Mouse (Mus musculus) liver, embryonic 14.5 days (tissue): ENCODE measurements around the gene Repin1. TPM values are rescaled to one million over a fixed set of nuclear protein-coding genes. Genes with fewer than 3 reads are reported as not detected.

Source experiments
- ATAC-seq: fragments of 200-750 bp; cut with Nextera tagmentation; 2 replicates; pipeline ENCODE4 v1.8.0; 2017; ENCODE audit warnings: moderate number of reproducible peaks, mild to moderate bottlenecking, moderate library complexity; ENCODE audit not compliant: insufficient read depth
- DNase-seq, 3 experiments: peaks; one replicate each; pipeline ENCODE4 v3.0.0-alpha.2; 2012 to 2013; ENCODE audit warnings: low read depth in 3 of 3, low spot score in 3 of 3
- H3K27ac ChIP-seq: fragments of 300-500 bp; sonication (generic); 2 replicates; pipeline ENCODE4 v1.5.1; 2014; ENCODE audit warnings: moderate library complexity, mild to moderate bottlenecking, control low read depth, inconsistent platforms
- H3K27me3 ChIP-seq: fragments of 300-500 bp; sonication (generic); 2 replicates; pipeline ENCODE4 v1.6.1; 2014; ENCODE audit warnings: mild to moderate bottlenecking, low read length, moderate library complexity; ENCODE audit not compliant: control insufficient read depth, insufficient read depth
- H3K36me3 ChIP-seq: fragments of 300-500 bp; sonication (generic); replicated peaks from 2 replicates; pipeline ENCODE4 v1.6.1; 2014; ENCODE audit warnings: low read depth; ENCODE audit not compliant: control insufficient read depth, insufficient read depth
- H3K4me1 ChIP-seq, 2 experiments: fragments of 200-500 bp in 1 of 2; fragments of 300-500 bp in 1 of 2; sonication (generic) in 1 of 2; replicated peaks; 2 replicates each; pipeline ENCODE4 v1.6.1; 2012 to 2014; ENCODE audit warnings: antibody characterized with exemption in 1 of 2, inconsistent platforms in 1 of 2, low read length in 1 of 2; ENCODE audit not compliant: control insufficient read depth in 2 of 2, insufficient read depth in 2 of 2
- H3K4me2 ChIP-seq: fragments of 300-500 bp; sonication (generic); 2 replicates; pipeline ENCODE4 v1.6.1; 2014; ENCODE audit warnings: low read depth, mild to moderate bottlenecking, control low read depth, moderate library complexity
- H3K4me3 ChIP-seq, 2 experiments: fragments of 200-500 bp in 1 of 2; fragments of 300-500 bp in 1 of 2; sonication (generic) in 1 of 2; 2 replicates each; pipeline ENCODE4 v1.5.1; 2012 to 2014; ENCODE audit warnings: low read depth in 2 of 2, low read length in 2 of 2, mild to moderate bottlenecking in 2 of 2, control low read depth in 1 of 2, inconsistent platforms in 1 of 2, moderate library complexity in 1 of 2; ENCODE audit not compliant: insufficient read depth in 1 of 2
- H3K9ac ChIP-seq: fragments of 300-500 bp; sonication (generic); replicated peaks from 2 replicates; pipeline ENCODE4 v1.6.1; 2014; ENCODE audit warnings: mild to moderate bottlenecking, control low read depth, moderate library complexity
- H3K9me3 ChIP-seq: fragments of 300-500 bp; sonication (generic); 2 replicates; pipeline ENCODE4 v1.6.1; 2016; ENCODE audit warnings: low read length, mixed read lengths; ENCODE audit not compliant: control insufficient read depth
- CTCF ChIP-seq: IDR thresholded peaks from 2 replicates; pipeline ENCODE4 v1.5.1; 2016; ENCODE audit warnings: antibody characterized with exemption, low read depth, control low read depth
- EP300 ChIP-seq: IDR thresholded peaks from 2 replicates; pipeline ENCODE4 v1.6.1; 2016; ENCODE audit warnings: antibody characterized with exemption, low read depth
- WGBS: fragments of 180-500 bp; shearing (Covaris S2); extraction: QIAGEN DNeasy Blood & Tissue Kit; methylation state at CpG from one replicate; pipeline ENCODE4 v1.1.7; 2014; ENCODE audit not compliant: insufficient replicate concordance; 5-methylcytosine and 5-hydroxymethylcytosine counted together
- polyA plus RNA-seq, 2 experiments: library from polyadenylated mRNA; depleted of rRNA in 1 of 2; stranded (reverse) in 1 of 2; unstranded in 1 of 2; fragments of >200 nt; fragmentation: Nextera tagmentation in 1 of 2; extraction: Ambion mirVana in 1 of 2; gene quantifications; 2 replicates each; pipeline versions ENCODE4 v1.2.1 to v1.2.3; 2012 to 2014

The Repin1 gene
- polyA plus RNA-seq, 2 experiments, result 6.3 to 7.1 TPM

DNA sequence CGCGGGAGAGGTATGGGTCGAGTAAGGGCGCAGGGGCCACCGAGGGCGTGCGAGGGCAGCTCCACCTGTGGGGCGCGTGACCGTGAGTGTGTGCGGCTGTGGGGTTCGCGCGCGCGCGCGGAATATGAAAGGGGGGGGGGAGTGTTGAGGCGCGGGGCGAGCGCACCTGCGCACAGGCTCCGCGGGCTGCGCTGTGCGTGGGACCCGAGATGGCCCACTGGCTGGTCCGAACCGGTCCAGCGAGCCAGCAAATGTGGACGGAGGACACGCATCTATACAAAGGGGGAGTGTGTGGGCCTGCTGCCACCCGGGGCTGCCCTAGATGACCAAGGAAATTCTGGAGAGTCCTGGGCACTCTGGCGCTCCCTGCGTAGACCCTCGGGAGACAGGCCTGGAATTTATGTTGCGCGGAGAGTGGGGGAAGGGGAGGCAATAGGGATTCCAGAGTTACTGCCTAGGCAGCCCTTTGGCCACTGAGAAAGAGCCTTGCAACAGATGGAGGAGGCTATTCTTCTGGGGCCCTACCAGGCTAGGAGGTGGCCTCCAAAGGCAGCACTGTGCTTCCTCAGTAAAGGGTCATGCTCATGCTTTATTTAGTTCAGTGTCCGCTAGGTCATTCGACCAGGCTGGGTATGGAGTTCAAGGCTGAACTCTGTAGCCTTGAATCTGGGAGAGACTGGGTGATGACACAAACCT lies 508 bp downstream of the Repin1 start:
- DNase-seq, result no peak
- H3K27ac ChIP-seq, result no peak overlapping the region
- H3K4me1 ChIP-seq, result 0 out of 4 replicates have a peak, but pooled peaks cover 0 to 3% of the 10 kb centered on the region in 2 experiments
- H3K9ac ChIP-seq, result peak overlapping the region; percentile 56
- no peak for TF ChIP-seq EP300
- TF ChIP-seq CTCF, result no peak
- WGBS, result 1% methylated on average over 39 of the region's 41 CpGs
- peak overlapping the region; percentile 66 for H3K4me2 ChIP-seq
- ATAC-seq, result peak; percentile 40
- no peaks in the 10 kb centered on the region; the same call in 1 of the 2 replicates for H3K9me3 ChIP-seq
- no peaks in the 10 kb centered on the region; the same call in 1 of the 2 replicates for H3K36me3 ChIP-seq
- H3K4me3 ChIP-seq, result peak overlapping the region; percentile 61 to 62
- H3K27me3 ChIP-seq, result no peaks in the 10 kb centered on the region

DNA sequence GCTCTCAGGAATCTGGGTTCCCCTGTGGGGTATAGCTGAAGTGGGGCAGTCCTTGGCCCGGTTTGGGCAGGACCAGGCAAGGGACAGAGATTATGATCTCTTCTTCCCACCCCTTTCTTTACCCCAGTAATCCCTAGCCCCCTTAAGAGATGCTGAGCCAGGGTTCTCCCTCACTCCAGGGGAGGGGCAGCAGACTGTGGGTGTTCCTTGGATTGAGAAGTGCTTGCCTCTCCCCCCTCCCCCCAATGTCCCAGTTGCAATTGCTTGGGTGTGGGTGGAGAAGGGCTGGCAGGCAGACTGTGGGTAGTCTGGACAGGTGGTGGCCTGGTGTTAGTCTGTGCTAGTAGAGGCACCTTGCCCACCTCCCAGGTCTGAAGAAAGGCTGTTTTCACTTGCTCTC lies 1.6 kb downstream of the Repin1 start:
- H3K9ac ChIP-seq, result no peak overlapping the region
- ATAC-seq, result no peak
- H3K4me1 ChIP-seq, result 0 out of 4 replicates have a peak, but pooled peaks cover 0 to 3% of the 10 kb centered on the region in 2 experiments
- H3K4me2 ChIP-seq, result peak overlapping the region; percentile 66
- DNase-seq, result no peak
- H3K4me3 ChIP-seq, result no peak overlapping the region; a peak in 1 of 4 replicates
- TF ChIP-seq EP300 (no peak), CTCF (no peak)
- H3K27me3 ChIP-seq, result no peaks in the 10 kb centered on the region
- no peak overlapping the region for H3K27ac ChIP-seq
- no peaks in the 10 kb centered on the region; the same call in 1 of the 2 replicates for H3K36me3 ChIP-seq
- no peaks in the 10 kb centered on the region; the same call in 1 of the 2 replicates for H3K9me3 ChIP-seq
- WGBS, result 27% methylated on average over 1 of the region's 1 CpGs

DNA sequence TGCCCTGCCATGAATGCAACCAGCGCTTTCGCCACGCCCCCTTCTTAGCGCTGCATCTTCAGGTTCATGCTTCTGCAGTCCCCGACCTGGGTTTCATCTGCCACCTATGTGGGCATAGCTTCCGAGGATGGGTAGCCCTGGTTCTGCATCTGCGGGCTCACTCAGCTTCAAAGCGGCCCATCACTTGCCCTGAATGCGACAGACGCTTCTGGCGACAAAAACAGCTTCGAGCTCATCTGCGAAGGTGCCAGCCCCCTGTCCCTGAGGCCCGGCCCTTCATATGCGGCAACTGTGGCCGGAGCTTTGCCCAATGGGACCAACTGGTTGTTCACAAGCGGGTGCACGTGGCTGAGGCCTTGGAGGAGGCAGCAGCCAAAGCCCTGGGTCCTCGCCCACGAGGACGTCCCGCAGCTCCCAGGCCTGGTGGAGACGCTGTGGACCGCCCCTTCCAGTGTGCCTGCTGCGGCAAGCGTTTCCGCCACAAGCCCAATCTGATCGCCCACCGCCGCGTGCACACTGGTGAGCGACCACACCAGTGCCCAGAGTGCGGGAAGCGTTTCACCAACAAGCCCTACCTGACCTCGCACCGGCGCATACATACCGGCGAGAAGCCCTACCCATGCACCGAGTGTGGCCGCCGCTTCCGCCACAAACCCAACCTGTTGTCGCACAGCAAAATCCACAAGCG lies 3.0 kb downstream of the Repin1 start:
- Histone ChIP-seq H3K4me3 (no peak overlapping the region), H3K36me3 (no peaks in the 10 kb centered on the region; the same call in 1 of the 2 replicates), H3K9ac (no peak overlapping the region), H3K27me3 (no peaks in the 10 kb centered on the region), H3K9me3 (no peaks in the 10 kb centered on the region; the same call in 1 of the 2 replicates), H3K4me2 (no peak overlapping the region), H3K4me1 (peaks cover 2 to 3% of the 10 kb centered on the region in 2 experiments; a peak in 2 of 4 replicates), H3K27ac (no peak overlapping the region)
- DNase-seq (no peak), ATAC-seq (no peak)
- TF ChIP-seq CTCF, result no peak
- no peak for TF ChIP-seq EP300
- WGBS, result 89% methylated on average over 45 of the region's 45 CpGs

DNA sequence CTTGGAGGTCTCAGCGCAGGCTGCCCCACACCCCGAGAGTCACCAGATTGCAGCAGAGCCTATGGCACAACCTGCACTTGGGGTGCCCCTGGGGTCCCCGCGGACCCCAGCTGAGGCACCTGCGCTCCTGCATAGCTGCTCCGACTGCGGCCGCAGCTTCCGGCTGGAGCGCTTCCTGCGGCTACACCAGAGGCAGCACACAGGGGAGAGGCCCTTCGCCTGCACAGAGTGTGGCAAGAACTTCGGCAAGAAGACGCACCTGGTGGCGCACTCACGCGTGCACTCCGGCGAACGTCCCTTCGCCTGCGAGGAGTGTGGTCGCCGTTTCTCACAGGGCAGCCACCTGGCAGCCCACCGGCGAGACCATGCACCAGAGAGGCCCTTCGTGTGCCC lies 3.5 kb downstream of the Repin1 start:
- WGBS, result 92% methylated on average over 27 of the region's 27 CpGs
- Histone ChIP-seq H3K4me1 (peaks cover 2% of the 10 kb centered on the region in 2 experiments; a peak in 2 of 4 replicates), H3K27ac (no peak overlapping the region), H3K27me3 (no peaks in the 10 kb centered on the region), H3K4me3 (no peak overlapping the region), H3K9ac (no peak overlapping the region), H3K9me3 (no peaks in the 10 kb centered on the region; the same call in 1 of the 2 replicates), H3K36me3 (no peaks in the 10 kb centered on the region; the same call in 1 of the 2 replicates), H3K4me2 (no peak overlapping the region)
- TF ChIP-seq CTCF, result no peak
- TF ChIP-seq EP300, result no peak
- ATAC-seq (no peak), DNase-seq (no peak)

DNA sequence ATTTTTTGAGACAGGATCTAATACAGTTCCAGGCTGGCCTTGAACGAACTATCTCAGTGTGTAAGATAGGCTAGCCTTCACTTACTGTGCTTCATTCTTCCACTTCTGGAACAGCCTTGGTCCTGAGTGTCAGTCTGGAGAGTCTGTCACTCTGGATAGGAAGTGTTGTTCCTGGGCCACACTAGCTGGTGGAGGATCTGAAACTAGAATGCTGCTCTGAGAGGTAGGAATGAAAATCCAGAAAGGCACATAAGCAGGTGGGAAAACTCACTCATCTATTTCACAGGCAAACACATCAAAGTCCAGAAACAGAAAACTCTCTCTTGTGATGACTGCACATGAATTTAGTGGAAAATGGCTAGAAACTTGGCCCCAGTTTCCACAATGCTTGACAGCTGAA lies 6.9 kb downstream of the Repin1 start:
- H3K4me3 ChIP-seq, result no peak overlapping the region
- 69% methylated on average over 1 of the region's 1 CpGs for WGBS

More for the DNA sequence above, 6.9 kb downstream of the Repin1 start:
- DNase-seq (no peak), ATAC-seq (no peak)
- Histone ChIP-seq H3K9me3 (no peaks in the 10 kb centered on the region; the same call in 1 of the 2 replicates), H3K27ac (no peak overlapping the region), H3K36me3 (no peaks in the 10 kb centered on the region; the same call in 1 of the 2 replicates), H3K9ac (no peak overlapping the region), H3K27me3 (no peaks in the 10 kb centered on the region), H3K4me2 (no peak overlapping the region), H3K4me1 (peaks cover 5 to 8% of the 10 kb centered on the region in 2 experiments)
- TF ChIP-seq EP300, result no peak
